Mouse (Mus musculus): ENCODE results near the gene Nckap1l.

DNA sequence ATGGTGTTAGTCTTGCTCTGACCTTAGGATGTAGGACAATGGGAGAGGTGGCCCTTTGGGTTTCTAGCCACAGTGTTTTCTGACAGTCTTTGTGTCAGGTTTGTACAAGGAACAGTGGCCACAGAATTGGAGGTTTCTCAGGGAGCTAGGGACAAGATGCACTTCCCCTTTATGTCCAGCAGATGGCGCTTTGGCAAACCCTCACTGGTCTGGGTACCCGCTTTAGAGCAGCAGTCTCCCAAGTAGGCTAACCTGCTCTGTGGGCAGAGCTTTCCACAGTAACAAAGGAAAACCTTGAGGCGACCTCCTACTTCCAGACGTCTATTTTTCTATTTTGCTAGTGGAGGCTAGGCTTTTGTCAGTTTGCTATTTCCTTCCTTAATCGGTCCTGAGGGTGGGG is 76.8 kb downstream of the Nckap1l start:
- TF ChIP-seq ZKSCAN1 (IDR thresholded peaks at IDR 0.05; ENCODE audit: low read depth, low read length) (no peak), USF2 (IDR thresholded peaks at IDR 0.05; ENCODE audit: borderline replicate concordance in 1 of 2, insufficient read depth in 1 of 2, low read depth in 1 of 2, low read length in 2 of 2) (no peak), CTCF (IDR thresholded peaks at IDR 0.05 in 2 of 3, conservative IDR thresholded peaks at IDR 0.05 in 1 of 3; ENCODE audit: control insufficient read depth in 1 of 3, insufficient read depth in 1 of 3, low read depth in 2 of 3, low read length in 3 of 3, poor library complexity in 1 of 3, severe bottlenecking in 1 of 3) (peak; percentile 65 to 79 (median 69)), MEF2A (IDR thresholded peaks at IDR 0.05; ENCODE audit: extremely low read depth, insufficient replicate concordance, low read depth, low read length, poor library complexity, severe bottlenecking) (no peak)

All from MEL (cell line).